Mouse (Mus musculus): ENCODE measurements around the gene Slc10a7. TPM values are rescaled to one million over a fixed set of nuclear protein-coding genes. Genes with fewer than 3 reads are reported as not detected.

Slc10a7 gene
- polyA plus RNA-seq, 1 experiment from 2014 or later, result 12.1 TPM

GRCm38 (mm10) chr8:78740936-78741335 is 231.8 kb downstream of the Slc10a7 start:
- H3K27ac ChIP-seq, result peak overlapping the region; percentile 50
- 65% methylated on average over 6 of the region's 6 CpGs for WGBS
- DNase-seq (ENCODE audit: low spot score), result no peak

GRCm38 (mm10) chr8:78741496-78741895 is 232.3 kb downstream of the Slc10a7 start:
- WGBS, result 73% methylated on average over 3 of the region's 3 CpGs
- Histone ChIP-seq H3K9me3 (no peaks in the 10 kb centered on the region), H3K4me1 (replicated peaks) (peaks cover 32% of the 10 kb centered on the region), H3K36me3 (no peaks in the 10 kb centered on the region), H3K27me3 (ENCODE audit: insufficient read depth, poor library complexity, severe bottlenecking) (no peaks in the 10 kb centered on the region), H3K4me3 (no peak overlapping the region), H3K27ac (peak overlapping the region; percentile 69)
- no peak for DNase-seq (ENCODE audit: low spot score)

More at GRCm38 (mm10) chr8:78740936-78741335, 231.8 kb downstream of the Slc10a7 start:
- no peaks in the 10 kb centered on the region for H3K27me3 ChIP-seq (ENCODE audit: insufficient read depth, poor library complexity, severe bottlenecking)
- no peak overlapping the region for H3K4me3 ChIP-seq
- no peaks in the 10 kb centered on the region for H3K9me3 ChIP-seq
- H3K4me1 ChIP-seq (replicated peaks), result peaks cover 32% of the 10 kb centered on the region
- H3K36me3 ChIP-seq, result no peaks in the 10 kb centered on the region

GRCm38 (mm10) chr8:78741965-78742364 is 232.8 kb downstream of the Slc10a7 start:
- Histone ChIP-seq H3K27ac (peak overlapping the region; percentile 69), H3K9me3 (no peaks in the 10 kb centered on the region), H3K4me3 (no peak overlapping the region), H3K36me3 (no peaks in the 10 kb centered on the region), H3K4me1 (replicated peaks) (peaks cover 32% of the 10 kb centered on the region), H3K27me3 (ENCODE audit: insufficient read depth, poor library complexity, severe bottlenecking) (no peaks in the 10 kb centered on the region)
- 38% methylated on average over 3 of the region's 3 CpGs for WGBS
- no peak for DNase-seq (ENCODE audit: low spot score)

GRCm38 (mm10) chr8:78742453-78742852 is 233.3 kb downstream of the Slc10a7 start:
- Histone ChIP-seq H3K4me3 (no peak overlapping the region), H3K36me3 (no peaks in the 10 kb centered on the region), H3K27me3 (ENCODE audit: insufficient read depth, poor library complexity, severe bottlenecking) (no peaks in the 10 kb centered on the region), H3K4me1 (replicated peaks) (peaks cover 31% of the 10 kb centered on the region), H3K9me3 (no peaks in the 10 kb centered on the region), H3K27ac (peak overlapping the region; percentile 66; the same call in 1 of the 2 replicates)
- peak; percentile 47 for DNase-seq (ENCODE audit: low spot score)
- 81% methylated on average over 2 of the region's 2 CpGs for WGBS

GRCm38 (mm10) chr8:78747052-78747451 is 237.9 kb downstream of the Slc10a7 start:
- Histone ChIP-seq H3K9me3 (no peaks in the 10 kb centered on the region), H3K27me3 (ENCODE audit: insufficient read depth, poor library complexity, severe bottlenecking) (no peaks in the 10 kb centered on the region), H3K27ac (no peak overlapping the region), H3K4me3 (no peak overlapping the region), H3K4me1 (replicated peaks) (peaks cover 9% of the 10 kb centered on the region), H3K36me3 (no peaks in the 10 kb centered on the region)
- no peak for DNase-seq (ENCODE audit: low spot score)

- H3K4me1 ChIP-seq (replicated peaks), result no peaks in the 10 kb centered on the region
- WGBS, result 74% methylated on average over 4 of the region's 4 CpGs
- no peaks in the 10 kb centered on the region for H3K27me3 ChIP-seq (ENCODE audit: insufficient read depth, poor library complexity, severe bottlenecking)
- no peak overlapping the region for H3K27ac ChIP-seq
- H3K9me3 ChIP-seq, result no peaks in the 10 kb centered on the region
- H3K4me3 ChIP-seq, result no peak overlapping the region
- no peak for DNase-seq (ENCODE audit: low spot score)
- no peaks in the 10 kb centered on the region for H3K36me3 ChIP-seq
These were observed 239.6 kb downstream of the Slc10a7 start for GRCm38 (mm10) chr8:78748701-78749100.

GRCm38 (mm10) chr8:78749861-78750825 is 241.0 kb downstream of the Slc10a7 start:
- no peak for DNase-seq (ENCODE audit: low spot score)
- H3K9me3 ChIP-seq, result no peaks in the 10 kb centered on the region

GRCm38 (mm10) chr8:78751151-78751550 is 242.0 kb downstream of the Slc10a7 start:
- H3K4me1 ChIP-seq (replicated peaks), result no peaks in the 10 kb centered on the region
- H3K9me3 ChIP-seq, result no peaks in the 10 kb centered on the region
- DNase-seq (ENCODE audit: low spot score), result no peak
- no peak overlapping the region for H3K27ac ChIP-seq
- H3K4me3 ChIP-seq, result no peak overlapping the region
- WGBS, result 90% methylated on average over 6 of the region's 6 CpGs
- no peaks in the 10 kb centered on the region for H3K27me3 ChIP-seq (ENCODE audit: insufficient read depth, poor library complexity, severe bottlenecking)
- no peaks in the 10 kb centered on the region for H3K36me3 ChIP-seq

More at GRCm38 (mm10) chr8:78749861-78750825, 241.0 kb downstream of the Slc10a7 start:
- Histone ChIP-seq H3K4me1 (replicated peaks) (no peaks in the 10 kb centered on the region), H3K4me3 (no peak overlapping the region), H3K27me3 (ENCODE audit: insufficient read depth, poor library complexity, severe bottlenecking) (no peaks in the 10 kb centered on the region), H3K27ac (0 out of 2 replicates have a peak overlapping the region, but pooled peaks have one; percentile 9), H3K36me3 (no peaks in the 10 kb centered on the region)
- WGBS, result 82% methylated on average over 8 of the region's 8 CpGs

GRCm38 (mm10) chr8:78754986-78755385 is 245.8 kb downstream of the Slc10a7 start:
- H3K4me1 ChIP-seq (replicated peaks), result no peaks in the 10 kb centered on the region
- no peak overlapping the region for H3K4me3 ChIP-seq
- no peaks in the 10 kb centered on the region for H3K27me3 ChIP-seq (ENCODE audit: insufficient read depth, poor library complexity, severe bottlenecking)
- H3K36me3 ChIP-seq, result no peaks in the 10 kb centered on the region
- no peak for DNase-seq (ENCODE audit: low spot score)
- no peak overlapping the region for H3K27ac ChIP-seq
- WGBS, result 76% methylated on average over 4 of the region's 4 CpGs
- no peaks in the 10 kb centered on the region for H3K9me3 ChIP-seq

- peaks cover 11% of the 10 kb centered on the region; the same call in 1 of the 2 replicates for H3K9me3 ChIP-seq
- no peaks in the 10 kb centered on the region for H3K4me1 ChIP-seq (replicated peaks)
- no peaks in the 10 kb centered on the region for H3K36me3 ChIP-seq
- no peak overlapping the region for H3K27ac ChIP-seq
- H3K4me3 ChIP-seq, result no peak overlapping the region
- H3K27me3 ChIP-seq (ENCODE audit: insufficient read depth, poor library complexity, severe bottlenecking), result no peaks in the 10 kb centered on the region
- DNase-seq (ENCODE audit: low spot score), result no peak
These were observed 250.0 kb downstream of the Slc10a7 start for GRCm38 (mm10) chr8:78759139-78759538.

- no peaks in the 10 kb centered on the region for H3K36me3 ChIP-seq
- H3K9me3 ChIP-seq, result peaks cover 11% of the 10 kb centered on the region; the same call in 1 of the 2 replicates
- H3K4me1 ChIP-seq (replicated peaks), result no peaks in the 10 kb centered on the region
- H3K27ac ChIP-seq, result no peak overlapping the region
- no peaks in the 10 kb centered on the region for H3K27me3 ChIP-seq (ENCODE audit: insufficient read depth, poor library complexity, severe bottlenecking)
- no peak overlapping the region for H3K4me3 ChIP-seq
- no peak for DNase-seq (ENCODE audit: low spot score)
These were observed 255.8 kb downstream of the Slc10a7 start for GRCm38 (mm10) chr8:78764976-78765375.

- H3K27me3 ChIP-seq (ENCODE audit: insufficient read depth, poor library complexity, severe bottlenecking), result no peaks in the 10 kb centered on the region
- H3K36me3 ChIP-seq, result no peaks in the 10 kb centered on the region
- peaks cover 11% of the 10 kb centered on the region; the same call in 1 of the 2 replicates for H3K9me3 ChIP-seq
- H3K4me3 ChIP-seq, result no peak overlapping the region
- no peak for DNase-seq (ENCODE audit: low spot score)
- no peaks in the 10 kb centered on the region for H3K4me1 ChIP-seq (replicated peaks)
- 84% methylated on average over 1 of the region's 1 CpGs for WGBS
- H3K27ac ChIP-seq, result no peak overlapping the region
These were observed 256.4 kb downstream of the Slc10a7 start for GRCm38 (mm10) chr8:78765556-78765955.

- Histone ChIP-seq H3K36me3 (no peaks in the 10 kb centered on the region), H3K4me1 (replicated peaks) (no peaks in the 10 kb centered on the region), H3K4me3 (no peak overlapping the region), H3K27ac (no peak overlapping the region), H3K9me3 (no peaks in the 10 kb centered on the region), H3K27me3 (ENCODE audit: insufficient read depth, poor library complexity, severe bottlenecking) (no peaks in the 10 kb centered on the region)
- 91% methylated on average over 3 of the region's 3 CpGs for WGBS
- no peak for DNase-seq (ENCODE audit: low spot score)
These were observed 261.4 kb downstream of the Slc10a7 start for GRCm38 (mm10) chr8:78770584-78770983.

Data from hindbrain, embryonic 10.5 days (tissue).